Mouse (Mus musculus) stomach, embryonic 15.5 days (tissue): ENCODE measurements around the gene Nagpa. TPM values are rescaled to one million over a fixed set of nuclear protein-coding genes. Genes with fewer than 3 reads are reported as not detected.

ENCODE experiments used
- ATAC-seq: fragments of 200-750 bp; cut with Nextera tagmentation; 2 replicates; pipeline ENCODE4 v1.8.0; 2017; ENCODE audit warnings: low read depth, moderate number of reproducible peaks, moderate TSS enrichment; ENCODE audit not compliant: insufficient read depth, low FRiP score
- H3K27ac ChIP-seq: fragments of 300-500 bp; sonication (generic); 2 replicates; pipeline ENCODE4 v1.5.1; 2015; ENCODE audit warnings: mild to moderate bottlenecking, inconsistent platforms
- H3K27me3 ChIP-seq: fragments of 300-500 bp; sonication (generic); replicated peaks from 2 replicates; pipeline ENCODE4 v1.6.1; 2015; ENCODE audit warnings: inconsistent platforms
- H3K36me3 ChIP-seq: fragments of 300-500 bp; sonication (generic); 2 replicates; pipeline ENCODE4 v1.6.1; 2015; ENCODE audit warnings: inconsistent platforms
- H3K4me1 ChIP-seq: fragments of 300-500 bp; sonication (generic); 2 replicates; pipeline ENCODE4 v1.6.1; 2015; ENCODE audit warnings: inconsistent platforms
- H3K4me2 ChIP-seq: fragments of 300-500 bp; sonication (generic); 2 replicates; pipeline ENCODE4 v1.6.1; 2015; ENCODE audit warnings: mild to moderate bottlenecking, inconsistent platforms
- H3K4me3 ChIP-seq: fragments of 300-500 bp; sonication (generic); replicated peaks from 2 replicates; pipeline ENCODE4 v1.5.1; 2015; ENCODE audit warnings: inconsistent platforms
- H3K9ac ChIP-seq: fragments of 300-500 bp; sonication (generic); 2 replicates; pipeline ENCODE4 v1.6.1; 2015; ENCODE audit warnings: inconsistent platforms
- H3K9me3 ChIP-seq: fragments of 300-500 bp; sonication (generic); 2 replicates; pipeline ENCODE4 v1.6.1; 2016; ENCODE audit warnings: inconsistent platforms
- WGBS: fragments of 180-500 bp; shearing (Covaris S2); methylation state at CpG from one replicate; pipeline ENCODE4 v1.1.7; 2015; 5-methylcytosine and 5-hydroxymethylcytosine counted together
- polyA plus RNA-seq: library from polyadenylated mRNA; unstranded; fragments of >200 nt; fragmentation: Nextera tagmentation; extraction: Ambion mirVana; gene quantifications from 2 replicates; pipeline ENCODE4 v1.2.1, GENCODE M21; 2015

The Nagpa gene
- polyA plus RNA-seq, 1 experiment from 2014 or later, result 22.1 TPM

DNA sequence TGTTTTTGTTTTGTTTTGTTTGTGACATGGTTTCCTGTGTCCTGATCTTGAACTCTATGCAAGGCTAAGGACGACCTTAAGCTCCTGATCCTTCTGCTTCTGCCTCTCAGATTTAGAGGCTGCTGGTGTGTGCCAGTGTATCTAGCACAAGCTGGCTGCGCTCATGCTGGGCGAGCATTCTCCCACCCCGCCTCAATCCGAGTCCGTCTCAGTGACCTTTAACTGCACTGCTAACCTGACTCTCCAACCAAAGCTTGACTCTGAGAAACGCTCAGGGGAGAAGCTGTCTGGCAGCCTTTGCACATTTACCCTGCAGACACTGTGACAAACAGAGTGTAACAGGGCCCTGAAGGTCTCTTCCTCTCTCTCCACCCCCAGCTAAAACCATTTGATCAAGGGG lies 18.1 kb downstream of the Nagpa start:
- H3K36me3 ChIP-seq, result no peaks in the 10 kb centered on the region
- 60% methylated on average over 7 of the region's 7 CpGs for WGBS
- H3K27me3 ChIP-seq, result no peaks in the 10 kb centered on the region
- H3K4me2 ChIP-seq, result no peak overlapping the region
- H3K9ac ChIP-seq, result no peak overlapping the region
- H3K9me3 ChIP-seq, result no peaks in the 10 kb centered on the region
- no peaks in the 10 kb centered on the region for H3K4me1 ChIP-seq
- no peak overlapping the region for H3K27ac ChIP-seq
- no peak overlapping the region for H3K4me3 ChIP-seq
- no peak for ATAC-seq

DNA sequence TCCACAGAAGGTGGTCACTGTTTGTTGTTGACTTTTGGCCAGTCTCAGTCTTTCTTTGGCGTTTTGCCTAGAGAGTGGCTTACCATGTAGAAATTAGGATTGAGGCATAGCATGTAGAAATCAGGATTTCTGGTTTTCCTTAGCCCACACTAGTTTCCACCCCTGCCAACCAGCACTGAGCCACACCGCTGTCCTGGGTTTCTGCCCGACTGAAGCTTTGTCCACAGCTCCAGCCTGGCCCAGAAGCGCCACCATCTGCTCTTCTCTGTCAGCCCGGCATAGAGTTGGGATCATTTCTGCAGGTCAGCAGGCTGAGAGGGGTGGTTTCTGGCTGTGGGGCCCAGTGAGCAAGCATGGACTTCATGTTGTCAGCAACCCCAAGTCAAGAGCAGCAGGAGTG lies 18.9 kb downstream of the Nagpa start:
- Histone ChIP-seq H3K9me3 (no peaks in the 10 kb centered on the region), H3K36me3 (no peaks in the 10 kb centered on the region), H3K9ac (no peak overlapping the region), H3K4me3 (no peak overlapping the region), H3K27me3 (no peaks in the 10 kb centered on the region), H3K27ac (no peak overlapping the region), H3K4me2 (no peak overlapping the region), H3K4me1 (no peaks in the 10 kb centered on the region)
- no peak for ATAC-seq
- WGBS, result 79% methylated on average over 5 of the region's 5 CpGs

DNA sequence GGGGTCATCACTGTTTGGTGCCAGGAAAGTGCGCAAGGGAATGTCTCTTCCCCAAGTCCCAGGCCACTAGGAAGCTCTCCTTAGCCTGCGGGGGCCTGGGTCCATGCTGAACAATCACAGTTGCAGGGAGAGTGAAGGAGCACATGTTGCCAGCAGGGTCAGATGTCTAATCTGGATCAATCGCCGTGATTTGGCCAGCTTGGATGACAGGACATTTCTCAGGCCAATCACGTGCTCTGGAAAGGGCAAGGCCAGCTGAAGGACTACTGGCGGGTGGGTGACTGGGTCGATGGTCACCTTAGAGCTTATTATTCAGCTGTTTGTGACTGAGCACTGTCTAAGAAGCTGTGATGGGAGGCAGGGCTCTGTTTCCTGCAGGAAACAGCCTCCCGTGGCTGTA lies 19.7 kb downstream of the Nagpa start:
- Histone ChIP-seq H3K4me3 (no peak overlapping the region), H3K9me3 (no peaks in the 10 kb centered on the region), H3K36me3 (no peaks in the 10 kb centered on the region), H3K4me2 (no peak overlapping the region), H3K4me1 (no peaks in the 10 kb centered on the region), H3K27me3 (no peaks in the 10 kb centered on the region), H3K27ac (no peak overlapping the region), H3K9ac (no peak overlapping the region)
- WGBS, result 49% methylated on average over 8 of the region's 8 CpGs
- no peak for ATAC-seq

DNA sequence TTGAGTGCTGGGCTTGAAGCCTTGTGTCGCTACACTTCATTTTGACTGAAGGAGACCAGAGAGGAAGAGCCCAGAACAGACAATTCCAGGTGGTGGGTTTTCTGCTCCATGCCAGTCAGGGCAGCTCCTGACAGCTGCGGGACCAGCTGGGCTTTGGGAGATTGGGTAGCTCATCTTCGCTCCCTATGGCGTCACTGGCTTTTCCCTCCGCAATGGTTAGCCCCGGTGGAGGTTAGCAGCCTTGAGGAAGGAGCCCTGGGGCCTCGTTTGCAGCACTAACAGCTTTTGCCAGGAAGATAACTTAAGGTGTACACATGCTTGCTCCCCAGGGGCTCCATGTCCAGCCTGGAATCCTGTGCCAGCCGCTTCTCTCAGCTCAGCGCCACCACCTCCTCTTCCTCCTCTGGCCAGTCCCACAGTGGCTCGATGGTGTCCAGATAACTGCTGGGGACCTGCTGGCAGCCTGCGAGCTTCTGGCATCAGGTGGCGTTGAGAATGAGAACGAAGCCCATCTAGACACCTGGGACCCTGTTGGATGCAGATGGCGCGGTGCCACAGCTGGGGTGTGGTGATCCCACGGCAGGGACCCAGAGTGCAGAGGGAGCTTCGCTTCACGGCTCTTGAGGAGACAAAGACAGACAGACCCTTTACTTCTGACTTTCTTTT lies 20.4 kb downstream of the Nagpa start:
- H3K4me1 ChIP-seq, result no peaks in the 10 kb centered on the region
- no peaks in the 10 kb centered on the region for H3K27me3 ChIP-seq
- H3K9me3 ChIP-seq, result no peaks in the 10 kb centered on the region
- WGBS, result 83% methylated on average over 18 of the region's 18 CpGs
- H3K27ac ChIP-seq, result no peak overlapping the region
- no peak overlapping the region for H3K4me3 ChIP-seq
- no peak overlapping the region for H3K9ac ChIP-seq
- H3K36me3 ChIP-seq, result no peaks in the 10 kb centered on the region
- no peak overlapping the region for H3K4me2 ChIP-seq
- no peak for ATAC-seq

DNA sequence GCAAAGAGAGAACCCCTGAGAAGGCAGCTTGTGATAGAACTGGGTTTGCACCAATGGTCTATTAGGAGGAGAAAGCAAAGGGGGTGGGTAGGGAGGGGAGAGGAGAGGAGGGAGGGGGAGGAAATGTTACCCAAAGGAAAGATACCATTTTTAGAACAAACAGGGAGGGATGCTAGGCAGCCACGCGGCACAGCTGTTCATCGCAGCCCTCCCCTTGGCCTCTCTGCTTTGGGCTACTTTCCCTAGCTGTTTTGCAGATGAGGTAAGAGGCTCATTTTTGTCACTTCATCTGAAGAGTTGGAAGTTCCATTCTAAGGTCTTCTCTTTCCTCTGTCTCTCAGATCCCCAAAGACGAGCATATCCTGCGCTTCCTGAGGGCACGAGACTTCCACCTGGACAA lies 31.2 kb downstream of the Nagpa start:
- no peak overlapping the region for H3K9ac ChIP-seq
- H3K4me3 ChIP-seq, result no peak overlapping the region
- H3K27ac ChIP-seq, result no peak overlapping the region
- H3K4me2 ChIP-seq, result no peak overlapping the region
- no peak for ATAC-seq
- H3K9me3 ChIP-seq, result no peaks in the 10 kb centered on the region
- no peaks in the 10 kb centered on the region for H3K4me1 ChIP-seq
- H3K27me3 ChIP-seq, result no peaks in the 10 kb centered on the region
- H3K36me3 ChIP-seq, result no peaks in the 10 kb centered on the region
- WGBS, result 92% methylated on average over 6 of the region's 6 CpGs

DNA sequence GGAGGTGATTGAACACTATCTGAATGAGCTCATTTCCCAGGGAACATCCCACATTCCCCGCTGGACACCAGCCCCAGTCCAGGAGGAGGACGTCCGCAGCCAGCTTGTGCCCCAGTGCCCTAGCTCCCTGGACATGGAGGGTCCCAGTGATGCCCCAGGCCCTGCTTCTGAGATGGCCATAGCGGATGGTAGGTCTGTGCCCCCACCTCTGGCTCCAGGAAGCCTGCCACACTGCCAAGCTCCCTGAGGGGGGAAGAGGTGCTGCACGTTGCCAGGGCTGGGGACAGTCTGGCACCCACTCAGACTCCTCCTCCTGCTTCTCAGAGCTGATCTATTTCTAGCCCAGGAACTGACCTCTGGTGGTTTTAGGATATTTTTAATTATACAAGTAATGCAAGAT lies 35.0 kb downstream of the Nagpa start:
- WGBS, result 70% methylated on average over 5 of the region's 5 CpGs

DNA sequence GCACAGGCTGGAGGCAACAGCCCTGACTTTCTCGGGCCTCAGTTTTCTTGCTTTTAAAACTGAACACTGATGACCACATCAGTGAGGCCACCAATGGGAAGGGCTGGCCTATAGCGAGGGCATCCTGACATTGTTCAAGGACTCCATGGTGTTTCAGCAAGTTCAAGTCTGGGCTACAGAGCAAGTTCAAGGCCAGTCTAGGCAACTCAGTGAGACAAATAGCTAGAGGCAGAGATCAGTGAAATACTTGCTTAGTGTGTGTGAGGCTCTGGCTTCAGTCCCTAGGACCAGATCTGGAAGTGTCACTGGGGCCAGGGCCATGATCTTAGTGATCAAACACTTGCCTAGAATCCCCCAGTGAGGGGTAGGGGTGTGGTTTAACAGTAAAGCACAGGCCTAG lies 35.8 kb downstream of the Nagpa start:
- ATAC-seq, result no peak
- Histone ChIP-seq H3K4me3 (no peak overlapping the region), H3K36me3 (no peaks in the 10 kb centered on the region), H3K4me1 (no peaks in the 10 kb centered on the region), H3K27me3 (no peaks in the 10 kb centered on the region), H3K9ac (no peak overlapping the region), H3K9me3 (no peaks in the 10 kb centered on the region), H3K4me2 (no peak overlapping the region), H3K27ac (no peak overlapping the region)
- 80% methylated on average over 2 of the region's 2 CpGs for WGBS

More for the DNA sequence above, 35.0 kb downstream of the Nagpa start:
- H3K36me3 ChIP-seq, result no peaks in the 10 kb centered on the region
- no peaks in the 10 kb centered on the region for H3K27me3 ChIP-seq
- H3K9me3 ChIP-seq, result no peaks in the 10 kb centered on the region
- H3K4me2 ChIP-seq, result no peak overlapping the region
- no peak for ATAC-seq
- no peaks in the 10 kb centered on the region for H3K4me1 ChIP-seq
- H3K9ac ChIP-seq, result no peak overlapping the region
- no peak overlapping the region for H3K4me3 ChIP-seq
- no peak overlapping the region for H3K27ac ChIP-seq

DNA sequence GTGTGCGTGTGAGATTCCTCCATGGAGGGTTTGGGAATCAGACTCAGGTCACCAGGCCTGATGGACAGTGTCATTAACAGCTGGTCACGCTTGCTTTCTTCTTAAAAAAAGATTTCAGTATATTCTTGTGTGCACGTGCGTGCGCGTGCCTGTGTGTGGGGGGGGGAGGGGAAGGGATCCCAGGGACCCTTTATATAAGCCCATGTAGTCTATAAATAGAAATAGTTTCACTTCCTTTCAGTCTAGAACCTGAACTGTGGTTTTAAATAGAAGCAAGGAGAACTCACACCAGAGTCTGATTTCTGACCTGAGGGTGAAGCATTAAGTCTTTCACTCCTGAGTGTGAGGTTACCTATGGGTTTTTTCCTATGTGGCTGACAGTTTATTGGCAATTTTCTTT lies 39.5 kb downstream of the Nagpa start:
- Histone ChIP-seq H3K27ac (no peak overlapping the region), H3K27me3 (no peaks in the 10 kb centered on the region; the same call in 1 of the 2 replicates), H3K4me3 (no peak overlapping the region), H3K36me3 (no peaks in the 10 kb centered on the region), H3K4me1 (no peaks in the 10 kb centered on the region), H3K9ac (no peak overlapping the region), H3K9me3 (no peaks in the 10 kb centered on the region), H3K4me2 (no peak overlapping the region)
- no peak for ATAC-seq
- whole genome bisulfite sequencing, result 72% methylated on average over 6 of the region's 6 CpGs

DNA sequence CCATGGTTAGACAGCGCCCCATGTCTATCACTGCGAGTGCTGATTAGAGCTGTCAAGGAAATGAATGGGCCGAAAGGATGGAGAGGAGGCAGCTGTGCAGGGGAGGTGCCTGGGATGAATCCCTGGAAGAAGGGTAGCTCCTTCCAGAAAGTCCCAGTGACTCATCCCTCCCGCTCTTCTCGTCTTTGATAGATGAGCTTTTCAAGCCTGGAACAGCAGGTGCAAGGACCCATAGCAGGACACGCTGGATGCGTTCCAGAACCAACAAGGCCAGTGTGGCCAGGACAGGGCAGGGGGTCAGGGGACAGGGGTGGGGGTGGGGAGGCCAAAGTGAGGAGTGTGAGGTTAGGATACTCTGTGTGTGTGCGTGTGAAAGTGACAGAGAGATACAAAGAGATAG lies 44.6 kb downstream of the Nagpa start:
- no peak for ATAC-seq
- 64% methylated on average over 8 of the region's 8 CpGs for WGBS
- Histone ChIP-seq H3K9ac (no peak overlapping the region), H3K4me2 (no peak overlapping the region), H3K27ac (no peak overlapping the region), H3K4me3 (no peak overlapping the region), H3K4me1 (no peaks in the 10 kb centered on the region), H3K9me3 (no peaks in the 10 kb centered on the region), H3K27me3 (no peaks in the 10 kb centered on the region; the same call in 1 of the 2 replicates), H3K36me3 (no peaks in the 10 kb centered on the region)

DNA sequence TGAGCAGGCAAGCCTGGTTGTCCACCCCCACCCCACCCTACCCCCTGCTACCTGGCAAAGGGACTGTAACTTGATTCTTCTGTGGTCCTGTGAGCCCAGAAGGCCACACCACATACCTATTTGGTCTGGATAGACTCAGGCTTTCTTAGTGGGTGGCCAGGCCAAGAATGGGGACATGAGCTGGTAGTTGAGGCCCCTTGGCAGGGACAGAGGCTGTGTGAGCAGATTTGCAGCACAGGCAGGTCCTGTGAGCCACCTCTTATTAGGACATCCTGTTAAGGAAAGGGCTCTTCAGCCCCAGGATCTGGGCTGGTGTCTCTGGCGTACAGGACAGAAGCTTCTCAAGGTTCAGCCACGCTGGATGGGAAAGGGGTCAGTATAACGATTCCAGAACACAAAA lies 46.7 kb downstream of the Nagpa start:
- no peaks in the 10 kb centered on the region for H3K4me1 ChIP-seq
- no peaks in the 10 kb centered on the region for H3K9me3 ChIP-seq
- no peak overlapping the region for H3K4me3 ChIP-seq
- no peak overlapping the region for H3K27ac ChIP-seq
- H3K9ac ChIP-seq, result no peak overlapping the region
- H3K27me3 ChIP-seq, result no peaks in the 10 kb centered on the region
- no peak for ATAC-seq
- no peak overlapping the region for H3K4me2 ChIP-seq
- 68% methylated on average over 3 of the region's 3 CpGs for WGBS
- no peaks in the 10 kb centered on the region for H3K36me3 ChIP-seq

DNA sequence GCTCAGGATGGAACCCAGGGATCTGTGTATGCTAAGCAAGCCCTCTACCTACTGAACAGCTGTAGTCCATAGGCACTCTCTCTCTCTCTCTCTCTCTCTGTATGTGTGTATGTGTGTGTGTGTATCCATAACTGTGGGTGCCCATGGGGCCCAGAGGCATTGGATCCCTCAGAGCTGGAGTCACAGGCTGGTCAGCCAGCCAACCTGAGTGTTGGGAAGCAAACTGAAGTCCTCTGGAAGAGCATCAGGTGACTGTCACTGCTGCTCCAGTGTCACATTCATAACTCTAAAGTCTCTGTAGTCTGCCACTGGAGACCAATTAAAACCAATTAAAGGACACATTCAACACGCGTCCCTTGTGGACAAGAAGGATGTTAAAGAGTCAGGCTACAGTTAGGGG lies 47.3 kb downstream of the Nagpa start:
- no peak for ATAC-seq
- WGBS, result 71% methylated on average over 2 of the region's 2 CpGs
- H3K4me3 ChIP-seq, result no peak overlapping the region

DNA sequence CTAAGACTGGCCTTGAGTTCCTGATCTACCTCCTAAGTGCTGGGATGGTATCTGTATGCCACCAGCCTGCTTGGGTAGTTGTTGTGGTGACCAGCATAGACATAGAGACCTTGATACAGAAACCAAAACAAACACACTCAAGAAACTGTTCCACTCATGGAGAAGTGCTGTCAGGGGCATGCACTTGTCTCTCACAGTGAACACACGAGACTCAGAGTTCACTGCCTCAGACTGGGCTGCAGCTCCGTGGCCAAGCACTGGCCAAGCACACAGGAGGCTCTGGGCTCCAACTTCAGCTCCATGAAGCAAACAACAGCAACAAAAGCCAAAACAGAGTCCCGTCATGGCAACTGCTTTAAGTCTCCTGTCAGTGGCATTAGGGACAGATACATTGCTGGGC lies 48.8 kb downstream of the Nagpa start:
- Histone ChIP-seq H3K27ac (no peak overlapping the region), H3K9ac (no peak overlapping the region), H3K9me3 (no peaks in the 10 kb centered on the region), H3K4me3 (no peak overlapping the region), H3K4me1 (no peaks in the 10 kb centered on the region), H3K36me3 (no peaks in the 10 kb centered on the region), H3K27me3 (no peaks in the 10 kb centered on the region), H3K4me2 (no peak overlapping the region)
- no peak for ATAC-seq
- WGBS, result 67% methylated on average over 3 of the region's 3 CpGs

More for the DNA sequence above, 47.3 kb downstream of the Nagpa start:
- Histone ChIP-seq H3K36me3 (no peaks in the 10 kb centered on the region), H3K4me2 (no peak overlapping the region), H3K27me3 (no peaks in the 10 kb centered on the region), H3K9me3 (no peaks in the 10 kb centered on the region), H3K4me1 (no peaks in the 10 kb centered on the region), H3K9ac (no peak overlapping the region), H3K27ac (no peak overlapping the region)
